Mouse (Mus musculus) kidney, embryonic 14.5 days (tissue): ENCODE measurements at regions not wholly inside any gene's neighbourhood (a gene's known extent, or its start where the extent isn't known, plus 50 kb on each side); places are given as distances from the start of the nearest gene placed in this dataset.

Experiments
- ATAC-seq: fragments of 200-750 bp; cut with Nextera tagmentation; 2 replicates; pipeline ENCODE4 v1.8.0; 2017; ENCODE audit warnings: moderate number of reproducible peaks, mild to moderate bottlenecking, moderate TSS enrichment, moderate library complexity; ENCODE audit not compliant: low FRiP score, low TSS enrichment
- H3K27ac ChIP-seq: fragments of 300-500 bp; sonication (generic); 2 replicates; pipeline ENCODE4 v1.5.1; 2014; ENCODE audit warnings: low read depth, mild to moderate bottlenecking, low read length, moderate library complexity, mixed read lengths
- H3K27me3 ChIP-seq: fragments of 300-500 bp; sonication (generic); 2 replicates; pipeline ENCODE4 v1.6.1; 2014; ENCODE audit warnings: mild to moderate bottlenecking, low read length; ENCODE audit not compliant: control insufficient read depth, insufficient read depth
- H3K36me3 ChIP-seq: fragments of 300-500 bp; sonication (generic); 2 replicates; pipeline ENCODE4 v1.6.1; 2014; ENCODE audit warnings: low read length, mixed read lengths; ENCODE audit not compliant: control insufficient read depth, insufficient read depth
- H3K4me1 ChIP-seq: fragments of 300-500 bp; sonication (generic); 2 replicates; pipeline ENCODE4 v1.6.1; 2014; ENCODE audit warnings: low read length, mixed read lengths; ENCODE audit not compliant: control insufficient read depth, insufficient read depth
- H3K4me2 ChIP-seq: fragments of 300-500 bp; sonication (generic); replicated peaks from 2 replicates; pipeline ENCODE4 v1.6.1; 2014; ENCODE audit warnings: low read depth, mild to moderate bottlenecking, low read length
- H3K4me3 ChIP-seq: fragments of 300-500 bp; sonication (generic); 2 replicates; pipeline ENCODE4 v1.5.1; 2014; ENCODE audit warnings: mild to moderate bottlenecking, low read length
- H3K9ac ChIP-seq: fragments of 300-500 bp; sonication (generic); 2 replicates; pipeline ENCODE4 v1.6.1; 2014; ENCODE audit warnings: low read depth, mild to moderate bottlenecking, low read length, moderate library complexity
- H3K9me3 ChIP-seq: fragments of 300-500 bp; sonication (generic); 2 replicates; pipeline ENCODE4 v1.6.1; 2016; ENCODE audit warnings: low read length; ENCODE audit not compliant: control insufficient read depth
- WGBS: fragments of 180-500 bp; shearing (Covaris S2); extraction: QIAGEN DNeasy Blood & Tissue Kit; methylation state at CpG from one replicate; pipeline ENCODE4 v1.1.7; 2014; 5-methylcytosine and 5-hydroxymethylcytosine counted together

DNA sequence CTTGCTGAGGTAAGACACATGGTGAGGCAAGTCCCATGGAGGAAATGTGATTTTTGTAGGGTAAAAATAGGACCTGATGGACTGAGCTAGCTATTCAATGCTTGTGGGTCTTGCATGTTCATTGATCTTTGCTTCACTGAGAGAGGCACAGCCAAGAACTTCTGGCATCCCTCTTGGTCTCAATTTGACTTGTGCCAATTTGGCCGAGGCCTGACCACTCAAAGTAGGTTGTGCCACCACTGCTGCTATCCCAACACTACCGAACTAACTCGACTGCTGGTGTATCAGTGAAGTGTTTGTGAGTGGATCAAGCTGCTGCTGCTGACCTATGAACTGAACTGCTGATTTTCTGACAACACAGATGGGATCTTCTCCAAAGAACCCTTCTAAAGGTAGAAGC lies 53.6 kb downstream of the Hsfy2 start:
- Histone ChIP-seq H3K4me1 (no peaks in the 10 kb centered on the region), H3K9me3 (no peaks in the 10 kb centered on the region), H3K9ac (no peak overlapping the region), H3K27me3 (no peaks in the 10 kb centered on the region), H3K4me3 (no peak overlapping the region), H3K27ac (no peak overlapping the region), H3K4me2 (no peak overlapping the region), H3K36me3 (no peaks in the 10 kb centered on the region)
- no peak for ATAC-seq
- 89% methylated on average over 3 of the region's 3 CpGs for WGBS

DNA sequence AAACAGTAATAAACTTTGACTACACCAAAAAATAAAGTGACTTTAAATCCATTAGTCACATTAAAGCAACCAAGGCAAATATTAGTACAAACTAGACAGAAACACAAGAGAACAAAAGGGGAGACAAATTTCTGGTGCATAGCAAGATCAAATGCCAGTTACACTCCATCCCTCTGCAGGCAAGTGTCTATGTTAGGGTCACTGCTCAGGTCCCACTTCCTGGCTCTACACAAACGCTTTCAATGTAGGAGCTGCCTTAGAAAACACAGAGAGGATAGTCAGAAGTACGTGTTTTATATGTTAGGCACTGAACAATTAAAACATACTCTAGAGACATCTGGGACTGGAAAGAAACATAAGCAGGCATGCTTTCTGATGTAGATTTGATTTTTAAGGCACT lies 89.2 kb downstream of the Hsfy2 start:
- H3K4me1 ChIP-seq, result 0 out of 2 replicates have a peak, but pooled peaks cover 3% of the 10 kb centered on the region
- no peak overlapping the region for H3K4me3 ChIP-seq
- ATAC-seq, result peak; percentile 64; the same call in 1 of the 2 replicates
- H3K36me3 ChIP-seq, result no peaks in the 10 kb centered on the region
- WGBS, result 6% methylated on average over 2 of the region's 2 CpGs
- H3K27me3 ChIP-seq, result no peaks in the 10 kb centered on the region
- H3K27ac ChIP-seq, result no peak overlapping the region
- H3K4me2 ChIP-seq, result no peak overlapping the region
- H3K9me3 ChIP-seq, result no peaks in the 10 kb centered on the region
- H3K9ac ChIP-seq, result no peak overlapping the region

DNA sequence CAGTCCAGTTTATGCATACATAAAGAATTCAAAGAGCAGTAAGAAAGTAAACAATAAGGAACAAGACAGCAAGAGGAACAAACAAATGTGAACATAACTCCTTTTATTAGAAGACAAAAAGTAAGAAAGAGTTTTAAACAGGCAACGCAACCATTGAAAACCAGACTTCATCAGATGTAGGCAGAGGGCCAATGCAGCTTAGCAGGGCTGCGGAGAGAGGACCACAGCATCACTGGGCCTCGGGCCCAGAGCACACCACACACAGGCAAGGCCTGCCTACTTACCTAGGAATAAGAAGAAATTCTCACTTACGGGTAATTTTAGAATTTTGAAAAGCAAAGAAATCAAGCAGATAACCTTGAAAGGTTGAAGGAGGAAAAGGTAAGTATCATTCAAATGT lies 106.4 kb downstream of the Hsfy2 start:
- Histone ChIP-seq H3K9me3 (no peaks in the 10 kb centered on the region), H3K36me3 (no peaks in the 10 kb centered on the region), H3K27ac (no peak overlapping the region), H3K27me3 (no peaks in the 10 kb centered on the region), H3K9ac (no peak overlapping the region), H3K4me1 (no peaks in the 10 kb centered on the region), H3K4me3 (no peak overlapping the region), H3K4me2 (no peak overlapping the region)
- WGBS, result 88% methylated on average over 4 of the region's 4 CpGs
- no peak for ATAC-seq
